Comparison of ENCODE assay signal across 8 mouse cellular contexts in the genomic region with DNA sequence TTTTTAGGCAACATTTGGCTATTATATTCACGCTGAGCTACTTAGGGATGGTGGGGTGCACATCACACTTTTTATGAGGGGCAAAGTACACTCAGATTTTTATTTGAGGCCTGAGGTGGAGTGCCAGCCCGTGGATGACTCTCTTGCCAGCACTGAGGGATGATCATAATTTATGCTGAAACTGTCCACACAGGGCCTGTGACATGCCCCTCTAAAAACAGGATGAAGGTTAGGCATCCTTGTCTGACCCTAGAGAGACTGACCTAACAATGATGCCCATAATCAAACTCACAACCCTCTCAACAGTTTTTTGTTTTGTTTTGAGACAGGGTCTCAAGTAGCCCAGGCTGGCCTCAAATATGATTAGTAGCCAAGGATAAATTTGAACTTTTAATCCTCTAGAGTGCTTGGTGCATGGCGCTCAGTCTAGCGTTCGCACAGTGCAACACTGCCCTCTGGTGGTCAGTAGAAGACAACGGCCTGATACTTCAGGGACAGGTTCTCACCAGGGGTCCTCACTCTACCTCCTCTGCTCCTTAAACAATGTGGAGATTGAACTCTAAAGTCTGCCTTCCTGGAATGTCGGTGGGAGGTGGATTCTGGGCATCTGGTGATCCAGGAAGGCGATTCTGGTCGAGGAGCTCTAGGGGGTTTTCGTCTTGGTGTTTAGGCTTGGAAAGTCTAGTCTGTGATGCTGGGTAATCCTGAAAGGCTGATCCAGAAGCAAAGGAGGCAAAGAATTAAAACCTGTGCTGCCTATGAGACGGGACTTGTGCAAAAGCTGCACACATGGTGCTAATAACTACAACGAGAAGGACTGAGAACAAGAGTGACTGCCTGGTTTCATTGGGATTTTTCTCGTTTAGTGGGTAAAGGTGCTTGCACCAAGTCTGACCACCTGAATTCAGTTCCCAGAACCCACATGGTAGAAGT. TPM values are rescaled to one million over a fixed set of nuclear protein-coding genes. Genes with fewer than 3 reads are reported as not detected.
DNase-seq lines count a peak whose midpoint lies in the region; ATAC-seq and TF ChIP-seq lines count a peak whose summit lies in the region.

No protein-coding gene starts in this region.

- no peaks in the 10 kb centered on the region for H3K9me3 ChIP-seq in liver, embryonic 12.5 days (replicated peaks)
- no peaks in the 10 kb centered on the region for H3K9me3 ChIP-seq in liver, embryonic 13.5 days (replicated peaks)
- no peaks in the 10 kb centered on the region for H3K9me3 ChIP-seq in neural tube, embryonic 12.5 days
- no peaks in the 10 kb centered on the region for H3K9me3 ChIP-seq in stomach, postnatal 0 days (ENCODE audit: control insufficient read depth, low read length)

- H3K9ac ChIP-seq in liver, embryonic 12.5 days: no peak overlapping the region
- H3K9ac ChIP-seq in liver, embryonic 13.5 days: no peak overlapping the region
- H3K9ac ChIP-seq in neural tube, embryonic 12.5 days: no peak overlapping the region
- no peak overlapping the region for H3K9ac ChIP-seq in stomach, postnatal 0 days (ENCODE audit: low read length)

- no peak overlapping the region for H3K27ac ChIP-seq in liver, embryonic 12.5 days
- no peak overlapping the region for H3K27ac ChIP-seq in liver, embryonic 13.5 days
- H3K27ac ChIP-seq in neural tube, embryonic 12.5 days: no peak overlapping the region
- no peak overlapping the region for H3K27ac ChIP-seq in stomach, postnatal 0 days (replicated peaks)

- peak; percentile 97 for TF ChIP-seq CTCF in stomach, postnatal 0 days (IDR thresholded peaks at IDR 0.05; ENCODE audit: low read depth)

- peaks cover 5% of the 10 kb centered on the region; the same call in 1 of the 2 replicates for H3K4me1 ChIP-seq in liver, embryonic 12.5 days
- H3K4me1 ChIP-seq in liver, embryonic 13.5 days (replicated peaks): peaks cover 7% of the 10 kb centered on the region; the same call in 1 of the 2 replicates
- no peaks in the 10 kb centered on the region for H3K4me1 ChIP-seq in neural tube, embryonic 12.5 days
- no peaks in the 10 kb centered on the region for H3K4me1 ChIP-seq in stomach, postnatal 0 days (replicated peaks; ENCODE audit: control insufficient read depth, insufficient read depth)

- no peak overlapping the region for H3K4me3 ChIP-seq in liver, embryonic 12.5 days
- no peak overlapping the region for H3K4me3 ChIP-seq in liver, embryonic 13.5 days (replicated peaks)
- H3K4me3 ChIP-seq in neural tube, embryonic 12.5 days: no peak overlapping the region
- no peak overlapping the region for H3K4me3 ChIP-seq in stomach, postnatal 0 days (ENCODE audit: low read depth, low read length)

- DNase-seq in liver: peak; percentile 63
- peak; percentile 87 to 91 for DNase-seq in cerebellum, postnatal 10 days
- peak; percentile 24 to 47 for DNase-seq in frontal cortex, postnatal 25 days (ENCODE audit: low spot score in 2 of 2)
- peak; percentile 65 for DNase-seq in kidney, adult 18-20 months
- peak; percentile 13 for DNase-seq in liver, embryonic 13.5 days
- peak; percentile 63 for DNase-seq in stomach, postnatal 0 days (ENCODE audit: low spot score)

- 17% methylated on average over 13 of the region's 13 CpGs for WGBS in liver, embryonic 12.5 days (ENCODE audit: insufficient replicate concordance)
- 20% methylated on average over 13 of the region's 13 CpGs for WGBS in liver, embryonic 13.5 days (ENCODE audit: insufficient replicate concordance)
- WGBS in neural tube, embryonic 12.5 days: 24% methylated on average over 13 of the region's 13 CpGs
- 30% methylated on average over 13 of the region's 13 CpGs for WGBS in stomach, postnatal 0 days

- no peak for TF ChIP-seq EP300 in stomach, postnatal 0 days (optimal IDR thresholded peaks at IDR 0.05)

- H3K27me3 ChIP-seq in liver, embryonic 12.5 days (replicated peaks): no peaks in the 10 kb centered on the region; the same call in 1 of the 2 replicates
- H3K27me3 ChIP-seq in liver, embryonic 13.5 days: 0 out of 2 replicates have a peak, but pooled peaks cover 3% of the 10 kb centered on the region
- H3K27me3 ChIP-seq in neural tube, embryonic 12.5 days (replicated peaks): 0 out of 2 replicates have a peak, but pooled peaks cover 4% of the 10 kb centered on the region
- H3K27me3 ChIP-seq in stomach, postnatal 0 days (ENCODE audit: control insufficient read depth, insufficient read depth, low read length): no peaks in the 10 kb centered on the region

- no peak overlapping the region for H3K4me2 ChIP-seq in liver, embryonic 12.5 days
- H3K4me2 ChIP-seq in liver, embryonic 13.5 days: no peak overlapping the region
- H3K4me2 ChIP-seq in neural tube, embryonic 12.5 days (replicated peaks): no peak overlapping the region
- no peak overlapping the region for H3K4me2 ChIP-seq in stomach, postnatal 0 days (replicated peaks; ENCODE audit: low read depth)

- no peak for ATAC-seq in liver, embryonic 12.5 days
- peak; percentile 45 for ATAC-seq in liver, embryonic 13.5 days (ENCODE audit: low read depth)
- ATAC-seq in neural tube, embryonic 12.5 days (ENCODE audit: low FRiP score, low read depth): peak; percentile 73; the same call in 1 of the 2 replicates
- peak; percentile 75 for ATAC-seq in stomach, postnatal 0 days (ENCODE audit: low FRiP score, low TSS enrichment)

- no peaks in the 10 kb centered on the region for H3K36me3 ChIP-seq in liver, embryonic 12.5 days
- no peaks in the 10 kb centered on the region for H3K36me3 ChIP-seq in liver, embryonic 13.5 days
- H3K36me3 ChIP-seq in neural tube, embryonic 12.5 days: no peaks in the 10 kb centered on the region
- H3K36me3 ChIP-seq in stomach, postnatal 0 days (ENCODE audit: control insufficient read depth, insufficient read depth, low read length): no peaks in the 10 kb centered on the region

RNA-seq across cellular contexts. Expression of a gene that starts 52.7 kb away (rescaled TPM):
- polyA plus RNA-seq in liver, embryonic 12.5 days (2016; fragmentation: Nextera tagmentation; extraction: Ambion mirVana): not detected in 2 replicates
- polyA plus RNA-seq in liver, embryonic 13.5 days (2015; fragmentation: Nextera tagmentation; extraction: Ambion mirVana): not detected in 2 replicates
- polyA plus RNA-seq in neural tube, embryonic 12.5 days (2016; fragmentation: Nextera tagmentation; extraction: Ambion mirVana): 0.19 TPM in 1 of 2 replicates, not detected in the other
- not detected in 2 replicates for polyA plus RNA-seq in stomach, postnatal 0 days (2015; fragmentation: Nextera tagmentation; extraction: Ambion mirVana)

Comparison
In these comparisons a context has a peak if more than half of its experiments do, and no peak if none do; other contexts are left out.
1. DNase-seq: peak in every context shown above with its lines; median percentile 89 in cerebellum, postnatal 10 days; 65 in kidney, adult 18-20 months; 63 in liver; 63 in stomach, postnatal 0 days; 36 in frontal cortex, postnatal 25 days; 13 in liver, embryonic 13.5 days.